Mouse (Mus musculus): Measurements from ENCODE around the gene Proser2.
"Not testable (repeated sequence)": the region's sequence is repeated elsewhere in the genome, so short reads cannot be mapped to it uniquely, and the experiment has no call there.

Gene Proser2

GRCm38 (mm10) chr2:6140572-6141161 lies 10.7 kb upstream of the Proser2 start:
- in situ Hi-C loops (cut with MboI; ENCODE audit: unreplicated experiment in 2 of 2): no loop called here

- in situ Hi-C loops (cut with MboI; ENCODE audit: unreplicated experiment in 2 of 2): no loop called here
These were observed 3.9 kb upstream of the Proser2 start for GRCm38 (mm10) chr2:6133871-6134270.

- in situ Hi-C loops (cut with MboI; ENCODE audit: unreplicated experiment in 2 of 2): no loop called here
These were observed 1.1 kb downstream of the Proser2 start for GRCm38 (mm10) chr2:6128881-6129280.

- in situ Hi-C loops (cut with MboI; ENCODE audit: unreplicated experiment in 2 of 2): no loop called here
These were observed 1.7 kb downstream of the Proser2 start for GRCm38 (mm10) chr2:6128136-6128805.

GRCm38 (mm10) chr2:6123046-6123445 lies 7.0 kb downstream of the Proser2 start:
- in situ Hi-C loops (cut with MboI; ENCODE audit: unreplicated experiment in 2 of 2): no loop called here

GRCm38 (mm10) chr2:6121091-6121490 lies 8.9 kb downstream of the Proser2 start:
- in situ Hi-C loops (cut with MboI; ENCODE audit: unreplicated experiment in 2 of 2): no loop called here

- in situ Hi-C loops (cut with MboI; ENCODE audit: unreplicated experiment in 2 of 2): no loop called here
These were observed 11.8 kb downstream of the Proser2 start for GRCm38 (mm10) chr2:6118246-6118645.

- in situ Hi-C loops (cut with MboI; ENCODE audit: unreplicated experiment in 2 of 2): no loop called here
These were observed 16.2 kb downstream of the Proser2 start for GRCm38 (mm10) chr2:6113792-6114191.

GRCm38 (mm10) chr2:6112619-6113018 lies 17.4 kb downstream of the Proser2 start:
- in situ Hi-C loops (cut with MboI; ENCODE audit: unreplicated experiment in 2 of 2): no loop called here

- in situ Hi-C loops (cut with MboI; ENCODE audit: unreplicated experiment in 2 of 2): no loop called here
These were observed 24.6 kb downstream of the Proser2 start for GRCm38 (mm10) chr2:6105437-6105836.

GRCm38 (mm10) chr2:6100755-6101154 lies 29.3 kb downstream of the Proser2 start:
- in situ Hi-C loops (cut with MboI; ENCODE audit: unreplicated experiment in 2 of 2): no loop called here

- in situ Hi-C loops (cut with MboI; ENCODE audit: unreplicated experiment in 2 of 2): no loop called here
These were observed 29.8 kb downstream of the Proser2 start for GRCm38 (mm10) chr2:6100027-6100749.

GRCm38 (mm10) chr2:6099443-6099842 lies 30.6 kb downstream of the Proser2 start:
- in situ Hi-C loops (cut with MboI; ENCODE audit: unreplicated experiment in 2 of 2): no loop called here

GRCm38 (mm10) chr2:6098924-6099323 lies 31.1 kb downstream of the Proser2 start:
- in situ Hi-C loops (cut with MboI; ENCODE audit: unreplicated experiment in 2 of 2): no loop called here

GRCm38 (mm10) chr2:6097113-6097716 lies 32.8 kb downstream of the Proser2 start:
- in situ Hi-C loops (cut with MboI; ENCODE audit: unreplicated experiment in 2 of 2): no loop called here

GRCm38 (mm10) chr2:6089941-6090340 lies 40.1 kb downstream of the Proser2 start:
- in situ Hi-C loops (cut with MboI; ENCODE audit: unreplicated experiment in 2 of 2): not testable (repeated sequence)

GRCm38 (mm10) chr2:6087151-6087550 lies 42.9 kb downstream of the Proser2 start:
- in situ Hi-C loops (cut with MboI; ENCODE audit: unreplicated experiment in 2 of 2): no loop called here

- in situ Hi-C loops (cut with MboI; ENCODE audit: unreplicated experiment in 2 of 2): no loop called here
These were observed 44.1 kb downstream of the Proser2 start for GRCm38 (mm10) chr2:6085622-6086530.

- in situ Hi-C loops (cut with MboI; ENCODE audit: unreplicated experiment in 2 of 2): no loop called here
These were observed 46.3 kb downstream of the Proser2 start for GRCm38 (mm10) chr2:6083696-6084095.

GRCm38 (mm10) chr2:6082615-6083014 lies 47.4 kb downstream of the Proser2 start:
- in situ Hi-C loops (cut with MboI; ENCODE audit: unreplicated experiment in 2 of 2): no loop called here
